Mouse (Mus musculus) layer of hippocampus, adult 2 months (tissue): ENCODE results near the gene Cnih3. TPM values are rescaled to one million over a fixed set of nuclear protein-coding genes. Genes with fewer than 3 reads are reported as not detected.
A peak's percentile ranks its signal among the peaks of the same experiment; 100 is the strongest.

ENCODE experiments used
- DNase-seq, 2 experiments: peaks; one replicate each; pipeline ENCODE4 v3.0.0; 2022; ENCODE audit warnings: low spot score in 2 of 2
- H3K27ac ChIP-seq: fragments of 200-600 bp; 2 replicates; pipeline ENCODE4 v1.8.1; 2022
- H3K4me3 ChIP-seq: fragments of 200-600 bp; 2 replicates; pipeline ENCODE4 v1.8.1; 2022; ENCODE audit warnings: mild to moderate bottlenecking
- CTCF ChIP-seq: fragments of 200-600 bp; conservative IDR thresholded peaks from 2 replicates; pipeline ENCODE4 v1.8.1; 2022; ENCODE audit warnings: antibody characterized with exemption, mild to moderate bottlenecking, moderate library complexity
- total RNA-seq, 2 experiments: library from RNA; stranded (reverse); gene quantifications; 2 replicates each; pipeline ENCODE4 v1.2.3; 2021

Gene Cnih3
- total RNA-seq, 2 experiments from 2014 or later = 68.5 to 71.3 TPM

GRCm38 (mm10) chr1:181393250-181394149 is 41.1 kb downstream of the Cnih3 start:
- peak; percentile 64 for TF ChIP-seq CTCF
- peak; percentile 63 to 76 for DNase-seq
- peak overlapping the region; percentile 70 for H3K27ac ChIP-seq
- H3K4me3 ChIP-seq = no peak overlapping the region

DNA sequence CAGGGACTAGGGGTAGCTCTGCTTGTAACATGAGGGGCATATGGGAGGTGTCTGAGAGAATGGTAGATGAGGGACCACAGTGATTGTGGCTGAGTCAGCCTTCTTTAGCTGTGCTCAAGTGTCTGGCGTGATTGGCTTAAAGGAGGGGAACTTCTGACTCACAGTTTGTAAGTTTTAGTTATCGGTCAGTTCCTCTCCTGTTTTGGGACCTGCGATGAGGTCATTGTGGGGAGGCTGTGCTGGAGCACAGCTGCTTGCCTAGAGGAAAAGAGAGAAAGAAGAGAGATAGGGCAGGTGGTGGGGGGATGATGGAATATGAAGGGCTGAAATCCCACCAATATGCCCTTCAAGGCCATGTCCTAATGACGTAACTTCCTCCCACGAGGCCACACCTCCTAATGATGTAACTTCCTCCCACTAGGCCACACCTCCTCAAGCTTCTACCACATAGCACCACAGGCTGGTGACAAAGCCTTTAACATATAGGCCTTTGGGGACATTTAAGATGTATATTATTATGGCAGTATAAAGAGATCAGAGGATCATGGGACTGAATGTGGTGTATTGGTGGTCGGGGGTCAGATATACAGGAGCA is 42.9 kb downstream of the Cnih3 start:
- H3K4me3 ChIP-seq = no peak overlapping the region
- no peak for DNase-seq
- no peak overlapping the region for H3K27ac ChIP-seq
- no peak for TF ChIP-seq CTCF

DNA sequence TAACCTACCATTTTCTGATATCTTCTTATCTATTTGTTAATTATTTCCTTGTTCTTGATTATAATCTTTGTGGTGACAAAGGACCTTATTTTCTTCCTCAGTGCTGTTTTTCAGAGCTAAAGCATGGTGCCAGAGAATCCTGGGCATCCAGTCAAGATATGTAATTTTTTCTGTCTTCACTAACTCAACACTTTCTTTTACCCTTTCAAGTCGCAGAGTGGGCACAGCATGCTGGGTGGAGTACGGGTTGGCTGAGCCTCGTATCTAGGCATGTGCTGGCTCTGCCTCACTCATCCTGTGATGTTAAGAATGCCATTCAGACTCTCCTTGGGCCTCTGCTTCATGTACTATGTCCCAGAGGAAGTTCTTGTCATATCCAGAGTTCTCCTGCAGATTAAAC is 46.8 kb downstream of the Cnih3 start:
- Histone ChIP-seq H3K4me3 (no peak overlapping the region), H3K27ac (no peak overlapping the region)
- no peak for TF ChIP-seq CTCF
- DNase-seq = peak in 1 of 2 experiments; percentile 29

DNA sequence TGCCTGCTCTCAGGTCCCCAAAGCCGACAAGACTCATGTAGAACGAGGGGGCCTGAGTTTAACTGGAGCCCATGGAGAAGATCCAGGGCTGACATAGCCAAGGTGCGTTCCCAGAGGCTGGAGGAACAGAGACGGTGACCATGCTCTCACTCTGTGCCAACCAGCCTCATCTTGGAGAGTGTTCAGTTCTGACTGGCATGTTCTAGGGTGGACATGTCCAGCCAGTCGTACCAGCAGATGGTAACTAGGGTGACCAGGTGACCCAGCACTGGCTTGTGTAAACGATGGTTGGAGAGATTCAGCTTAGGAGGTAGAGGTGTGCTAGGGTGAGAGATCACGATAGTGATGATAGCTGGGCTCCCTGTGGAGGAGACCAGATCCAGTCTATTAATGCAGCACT is 50.6 kb downstream of the Cnih3 start:
- no peak for DNase-seq
- no peak for TF ChIP-seq CTCF
- Histone ChIP-seq H3K27ac (no peak overlapping the region), H3K4me3 (no peak overlapping the region)

- no peak for TF ChIP-seq CTCF
- Histone ChIP-seq H3K27ac (no peak overlapping the region), H3K4me3 (no peak overlapping the region)
- DNase-seq = no peak
These were observed 54.9 kb downstream of the Cnih3 start for GRCm38 (mm10) chr1:181407281-181407680.

- no peak overlapping the region for H3K27ac ChIP-seq
- no peak for DNase-seq
- no peak overlapping the region for H3K4me3 ChIP-seq
- TF ChIP-seq CTCF = no peak
These were observed 55.9 kb downstream of the Cnih3 start for GRCm38 (mm10) chr1:181408086-181408975.

GRCm38 (mm10) chr1:181409693-181410092 is 57.3 kb downstream of the Cnih3 start:
- no peak overlapping the region for H3K27ac ChIP-seq
- DNase-seq = no peak
- TF ChIP-seq CTCF = no peak
- no peak overlapping the region for H3K4me3 ChIP-seq

DNA sequence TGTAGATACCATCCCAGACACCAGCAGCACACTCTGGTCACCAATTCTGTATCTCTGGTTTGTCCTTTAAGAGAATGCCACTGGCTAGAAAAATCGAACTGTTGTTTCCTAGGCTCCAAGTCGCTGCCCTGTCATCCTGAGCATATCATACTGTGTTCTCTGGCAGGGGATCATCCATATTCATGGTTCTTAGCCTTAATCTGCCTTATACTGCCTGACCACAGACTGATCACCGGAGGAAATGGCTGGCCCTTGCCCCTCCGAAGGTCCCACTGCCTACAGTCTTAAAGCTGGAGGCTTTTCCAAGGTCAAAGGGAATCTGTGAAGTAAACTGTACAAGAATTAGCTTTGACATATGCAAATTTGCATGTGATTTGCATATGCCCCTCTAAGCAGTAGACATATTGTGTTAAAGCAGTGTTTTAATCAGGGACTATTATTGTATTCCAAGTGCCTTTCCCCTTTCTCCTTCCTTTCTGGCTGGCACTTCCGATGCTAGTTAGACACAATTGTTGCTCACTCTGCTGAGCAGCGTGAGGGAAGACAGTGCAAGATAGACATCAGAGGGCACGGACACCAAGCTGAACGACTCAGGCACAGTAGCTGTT is 58.3 kb downstream of the Cnih3 start:
- Histone ChIP-seq H3K4me3 (no peak overlapping the region), H3K27ac (no peak overlapping the region)
- no peak for DNase-seq
- TF ChIP-seq CTCF = no peak

DNA sequence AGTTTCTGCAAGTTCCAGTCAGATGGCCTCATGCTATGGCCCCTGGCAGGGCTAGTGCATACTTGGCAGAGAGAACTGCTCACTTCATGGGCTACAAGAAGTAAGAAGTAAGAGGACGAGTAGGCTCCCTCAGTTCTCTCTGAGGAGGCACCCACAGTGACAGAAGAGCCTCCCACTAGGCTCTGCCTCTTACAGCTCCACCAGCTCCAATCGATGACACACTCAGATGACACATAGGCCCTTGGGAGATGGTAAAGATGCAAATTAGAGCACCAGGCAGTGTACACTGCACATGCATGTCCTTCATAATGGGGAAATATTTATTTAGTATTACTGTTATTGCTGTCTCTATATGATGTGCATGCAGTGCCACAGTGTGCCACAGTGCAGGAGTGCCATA is 62.6 kb downstream of the Cnih3 start:
- no peak for TF ChIP-seq CTCF
- DNase-seq = no peak
- H3K27ac ChIP-seq = no peak overlapping the region
- H3K4me3 ChIP-seq = no peak overlapping the region

DNA sequence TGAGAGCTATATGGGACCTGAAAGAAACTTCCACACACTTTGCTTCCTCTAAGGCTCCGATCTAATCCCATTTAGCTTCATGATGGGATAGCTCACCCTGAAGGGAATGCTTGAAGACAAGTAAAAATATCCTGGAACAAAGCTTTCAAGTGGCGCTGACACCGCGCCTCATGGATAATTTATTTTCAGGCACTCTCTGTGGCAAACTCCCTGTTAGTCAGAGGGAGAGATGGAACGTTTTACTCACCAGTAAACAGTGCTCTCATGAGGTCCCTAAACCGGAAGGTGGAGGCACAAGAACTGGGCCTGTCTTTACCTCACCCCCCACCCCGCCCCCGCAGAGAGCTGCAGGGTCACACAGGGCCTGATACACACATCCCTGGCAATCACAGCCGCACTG is 64.4 kb downstream of the Cnih3 start:
- DNase-seq = no peak
- no peak for TF ChIP-seq CTCF
- Histone ChIP-seq H3K4me3 (no peak overlapping the region), H3K27ac (no peak overlapping the region)

GRCm38 (mm10) chr1:181417937-181418523 is 65.6 kb downstream of the Cnih3 start:
- no peak overlapping the region for H3K27ac ChIP-seq
- TF ChIP-seq CTCF = no peak
- DNase-seq = no peak
- H3K4me3 ChIP-seq = no peak overlapping the region

DNA sequence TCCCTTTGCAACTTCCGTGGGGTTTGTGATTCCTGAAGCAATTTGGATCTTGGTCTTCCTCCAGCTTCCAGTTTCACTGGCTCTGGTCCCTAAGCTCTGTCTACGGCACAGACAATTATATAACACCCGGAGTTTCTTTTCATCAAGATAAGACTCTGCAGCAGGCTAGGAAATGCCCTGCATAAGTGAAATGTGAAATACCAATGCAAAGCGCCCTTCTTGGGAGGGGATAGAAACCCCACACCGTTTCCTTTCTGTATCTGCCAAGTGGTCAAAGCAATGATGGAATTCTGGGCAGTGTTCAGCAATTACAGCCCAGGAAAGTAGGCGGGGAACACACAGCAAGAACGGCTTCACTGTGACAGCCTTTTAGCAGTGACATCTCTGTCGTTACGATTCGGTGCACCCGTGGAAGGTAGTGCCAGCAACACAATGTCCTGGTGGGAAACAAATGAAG is 67.7 kb downstream of the Cnih3 start:
- Histone ChIP-seq H3K4me3 (no peak overlapping the region; the same call in 1 of the 2 replicates), H3K27ac (no peak overlapping the region; the same call in 1 of the 2 replicates)
- DNase-seq = no peak
- no peak for TF ChIP-seq CTCF
